Mouse (Mus musculus): ENCODE measurements at regions not wholly inside any gene's neighbourhood (a gene's known extent, or its start where the extent isn't known, plus 50 kb on each side); places are given as distances from the start of the nearest gene placed in this dataset.

GRCm38 (mm10) chr2:17942528-17943387 is 54.0 kb downstream of the H2al2a start:
- TF ChIP-seq CTCF (conservative IDR thresholded peaks at IDR 0.05; ENCODE audit: insufficient read depth, insufficient read length, low read depth, low read length), result 0 out of 2 replicates have a peak, but pooled peaks have one; percentile 9
- TF ChIP-seq POLR2A (IDR thresholded peaks at IDR 0.05; ENCODE audit: low read depth, low read length), result no peak
